In genomic region chr11:98342000-98342945, GRCm38 (mm10) we compare ENCODE assay signal across 8 mouse cellular contexts. TPM values are rescaled to one million over a fixed set of nuclear protein-coding genes. Genes with fewer than 3 reads are reported as not detected.
DNase-seq lines count a peak whose midpoint lies in the region; ATAC-seq and TF ChIP-seq lines count a peak whose summit lies in the region.

No protein-coding gene starts in this region.

- WGBS in cerebellum, adult 2 months: 1% methylated on average over 29 of the region's 29 CpGs
- 2% methylated on average over 29 of the region's 29 CpGs for WGBS in lung, embryonic 15.5 days

- peak; percentile 40; the same call in 1 of the 2 replicates for ATAC-seq in G1E (ENCODE audit: extremely low read depth, insufficient number of reproducible peaks, low FRiP score, poor library complexity, severe bottlenecking)
- peak; percentile 76 to 90 for ATAC-seq in hematopoietic stem cell, adult 5-6 weeks (replicated peaks in 1 of 2; ENCODE audit: insufficient read depth in 1 of 2, low FRiP score in 2 of 2, low TSS enrichment in 1 of 2, low read depth in 1 of 2, poor library complexity in 2 of 2, severe bottlenecking in 2 of 2)
- 0 out of 2 replicates have a peak, but pooled peaks have one; percentile 25 for ATAC-seq in lung, embryonic 15.5 days (ENCODE audit: borderline replicate concordance, extremely low read depth, low FRiP score, low TSS enrichment)

- H3K27me3 ChIP-seq in G1E (ENCODE audit: insufficient read depth, low read length): peaks cover 61% of the 10 kb centered on the region
- no peaks in the 10 kb centered on the region for H3K27me3 ChIP-seq in cerebellum, adult 2 months (ENCODE audit: control insufficient read depth, insufficient read depth, low read length)
- H3K27me3 ChIP-seq in lung, embryonic 15.5 days: peaks cover 82% of the 10 kb centered on the region

- H3K27ac ChIP-seq in cerebellum, adult 2 months (ENCODE audit: insufficient read depth, low read length): no peak overlapping the region
- H3K27ac ChIP-seq in lung, embryonic 15.5 days: no peak overlapping the region

- DNase-seq in G1E (ENCODE audit: low spot score): peak; percentile 43
- DNase-seq in cerebellum, adult 2 months: peak; percentile 91 to 100
- DNase-seq in forelimb bud, embryonic 11.5 days (ENCODE audit: low read depth, low spot score): peak; percentile 92
- peak; percentile 99 for DNase-seq in layer of hippocampus, adult 9-10 months (ENCODE audit: low spot score)
- DNase-seq in ovary, adult 18-20 months (ENCODE audit: low spot score): peak; percentile 64
- DNase-seq in thymus, postnatal 0 days (ENCODE audit: low spot score): peak; percentile 88

- no peak overlapping the region for H3K9ac ChIP-seq in lung, embryonic 15.5 days

- H3K36me3 ChIP-seq in G1E (replicated peaks): no peaks in the 10 kb centered on the region
- H3K36me3 ChIP-seq in lung, embryonic 15.5 days: no peaks in the 10 kb centered on the region

- H3K9me3 ChIP-seq in G1E (replicated peaks): no peaks in the 10 kb centered on the region
- H3K9me3 ChIP-seq in lung, embryonic 15.5 days: no peaks in the 10 kb centered on the region

- H3K4me3 ChIP-seq in G1E (ENCODE audit: low read depth, low read length): no peak overlapping the region; the same call in 1 of the 2 replicates
- H3K4me3 ChIP-seq in cerebellum, adult 2 months (replicated peaks; ENCODE audit: insufficient read depth, low read depth, low read length): peak overlapping the region; percentile 43
- peak overlapping the region; percentile 33 for H3K4me3 ChIP-seq in lung, embryonic 15.5 days

- peak; percentile 84 for TF ChIP-seq CTCF in G1E (IDR thresholded peaks at IDR 0.05; ENCODE audit: low read depth, low read length)
- TF ChIP-seq CTCF in cerebellum, adult 2 months (IDR thresholded peaks at IDR 0.05; ENCODE audit: borderline replicate concordance, insufficient read depth, low read depth, low read length): peak; percentile 99

- no peak for TF ChIP-seq POLR2A in cerebellum, adult 2 months (IDR thresholded peaks at IDR 0.05; ENCODE audit: borderline replicate concordance, insufficient read depth, low read length)

- peak overlapping the region; percentile 68 for H3K4me2 ChIP-seq in lung, embryonic 15.5 days

- H3K4me1 ChIP-seq in G1E (ENCODE audit: insufficient read depth, low read depth, low read length): peaks cover 22% of the 10 kb centered on the region
- peaks cover 9% of the 10 kb centered on the region for H3K4me1 ChIP-seq in cerebellum, adult 2 months (ENCODE audit: control insufficient read depth, insufficient read depth, low read length)
- peaks cover 20% of the 10 kb centered on the region for H3K4me1 ChIP-seq in lung, embryonic 15.5 days

RNA-seq across cellular contexts. Expression of gene Ppp1r1b, which starts 5.9 kb away (rescaled TPM):
- total RNA-seq in G1E (2014; fragmentation: Nextera tagmentation) (not detected in 2 replicates), G1E (2017) (not detected in 2 replicates)
- polyA plus RNA-seq in G1E (2012): not detected in 2 replicates
- 150 and 173 TPM in 2 replicates for polyA plus RNA-seq in cerebellum, adult 2 months (2012; rRNA removed)
- 0.30 TPM in 1 of 2 replicates, not detected in the other for total RNA-seq in hematopoietic stem cell, adult 5-6 weeks (2017)
- polyA plus RNA-seq in lung, embryonic 15.5 days (2015; fragmentation: Nextera tagmentation; extraction: Ambion mirVana): 3.5 and 5.5 TPM in 2 replicates
- polyA plus RNA-seq in thymus, postnatal 0 days (2015; fragmentation: Nextera tagmentation; extraction: Ambion mirVana): 2.7 and 3.1 TPM in 2 replicates

RNA-seq across cellular contexts. Expression of gene Neurod2, which starts 12.8 kb away (rescaled TPM):
- total RNA-seq in G1E (2014; fragmentation: Nextera tagmentation): not detected in 2 replicates
- 0.05 and 0.06 TPM in 2 replicates for total RNA-seq in G1E (2017)
- polyA plus RNA-seq in G1E (2012): not detected in 2 replicates
- 57.4 and 68.4 TPM in 2 replicates for polyA plus RNA-seq in cerebellum, adult 2 months (2012; rRNA removed)
- total RNA-seq in hematopoietic stem cell, adult 5-6 weeks (2017): not detected in 2 replicates
- 0.05 TPM in 1 of 2 replicates, not detected in the other for polyA plus RNA-seq in lung, embryonic 15.5 days (2015; fragmentation: Nextera tagmentation; extraction: Ambion mirVana)
- not detected in 2 replicates for polyA plus RNA-seq in thymus, postnatal 0 days (2015; fragmentation: Nextera tagmentation; extraction: Ambion mirVana)

RNA-seq across cellular contexts. Expression of gene Stard3, which starts 15.9 kb away (rescaled TPM):
- total RNA-seq in G1E (2014; fragmentation: Nextera tagmentation): 10.9 and 14.3 TPM in 2 replicates
- total RNA-seq in G1E (2017): 18.5 and 20.0 TPM in 2 replicates
- 22.9 and 28.4 TPM in 2 replicates for polyA plus RNA-seq in G1E (2012)
- polyA plus RNA-seq in cerebellum, adult 2 months (2012; rRNA removed): 53.5 and 56.1 TPM in 2 replicates
- 16.5 and 24.5 TPM in 2 replicates for total RNA-seq in hematopoietic stem cell, adult 5-6 weeks (2017)
- 45.2 and 52.5 TPM in 2 replicates for polyA plus RNA-seq in lung, embryonic 15.5 days (2015; fragmentation: Nextera tagmentation; extraction: Ambion mirVana)
- polyA plus RNA-seq in thymus, postnatal 0 days (2015; fragmentation: Nextera tagmentation; extraction: Ambion mirVana): 49.5 and 51.8 TPM in 2 replicates

RNA-seq across cellular contexts. Expression of gene Tcap, which starts 41.3 kb away (rescaled TPM):
- total RNA-seq in G1E (2014; fragmentation: Nextera tagmentation) (not detected in 2 replicates), G1E (2017) (0.23 TPM in 1 of 2 replicates, not detected in the other)
- polyA plus RNA-seq in G1E (2012): 0.13 TPM in 1 of 2 replicates, not detected in the other
- 0.95 and 1.3 TPM in 2 replicates for polyA plus RNA-seq in cerebellum, adult 2 months (2012; rRNA removed)
- total RNA-seq in hematopoietic stem cell, adult 5-6 weeks (2017): 0.56 TPM in 1 of 2 replicates, not detected in the other
- 5.1 and 7.5 TPM in 2 replicates for polyA plus RNA-seq in lung, embryonic 15.5 days (2015; fragmentation: Nextera tagmentation; extraction: Ambion mirVana)
- polyA plus RNA-seq in thymus, postnatal 0 days (2015; fragmentation: Nextera tagmentation; extraction: Ambion mirVana): 0.22 TPM in 1 of 2 replicates, not detected in the other

RNA-seq across cellular contexts. Expression of gene Pnmt, which starts 44.0 kb away (rescaled TPM):
- not detected in 2 replicates for total RNA-seq in G1E (2014; fragmentation: Nextera tagmentation)
- total RNA-seq in G1E (2017): 0.12 TPM in 1 of 2 replicates, not detected in the other
- not detected in 2 replicates for polyA plus RNA-seq in G1E (2012)
- polyA plus RNA-seq in cerebellum, adult 2 months (2012; rRNA removed): 0.26 and 0.40 TPM in 2 replicates
- total RNA-seq in hematopoietic stem cell, adult 5-6 weeks (2017): not detected in 2 replicates
- polyA plus RNA-seq in lung, embryonic 15.5 days (2015; fragmentation: Nextera tagmentation; extraction: Ambion mirVana): 0.12 TPM in 1 of 2 replicates, not detected in the other
- polyA plus RNA-seq in thymus, postnatal 0 days (2015; fragmentation: Nextera tagmentation; extraction: Ambion mirVana): 0.94 and 1.0 TPM in 2 replicates

Comparison
In these comparisons a context has a peak if more than half of its experiments do, and no peak if none do; other contexts are left out.
1. ATAC-seq: peak in every context shown above with its lines; median percentile 83 in hematopoietic stem cell, adult 5-6 weeks; 40 in G1E; 25 in lung, embryonic 15.5 days.
2. DNase-seq: peak in every context shown above with its lines; median percentile 99 in layer of hippocampus, adult 9-10 months; 96 in cerebellum, adult 2 months; 92 in forelimb bud, embryonic 11.5 days; 88 in thymus, postnatal 0 days; 64 in ovary, adult 18-20 months; 43 in G1E.
3. RNA of gene Ppp1r1b, which starts 5.9 kb away (polyA plus RNA-seq): 150 to 173 TPM in cerebellum, adult 2 months; 3.5 to 5.5 TPM in lung, embryonic 15.5 days, 2.7 to 3.1 TPM in thymus, postnatal 0 days and not detected in G1E; every median in the first group is over 10 times any median in the second.
4. RNA of gene Neurod2, which starts 12.8 kb away (polyA plus RNA-seq): 57.4 to 68.4 TPM in cerebellum, adult 2 months; not detected in thymus, postnatal 0 days, 0.05 TPM in lung, embryonic 15.5 days and not detected in G1E; every median in the first group is over 10 times any median in the second.